In genomic region chr11:50269885-50270284, GRCm38 (mm10) we compare ENCODE assay signal across 22 mouse cellular contexts. TPM values are rescaled to one million over a fixed set of nuclear protein-coding genes. Genes with fewer than 3 reads are reported as not detected.
DNase-seq lines count a peak whose midpoint lies in the region; ATAC-seq lines count a peak whose summit lies in the region.
"Had no signal": no experiment of that assay in that cellular context is flagged by ENCODE, and none has a peak within 500 bp of the region (broad histone marks: within the 10 kb centered on the region; RNA-seq: fewer than 3 reads in every experiment).

No protein-coding gene starts in this region.

- H3K9ac ChIP-seq in forebrain, embryonic 11.5 days (ENCODE audit: low read length): no peak overlapping the region
- H3K9ac ChIP-seq in forebrain, embryonic 12.5 days: no peak overlapping the region
- no peak overlapping the region for H3K9ac ChIP-seq in hindbrain, embryonic 13.5 days
- H3K9ac ChIP-seq: embryonic facial prominence, embryonic 12.5 days had no signal

- H3K4me1 ChIP-seq in forebrain, embryonic 11.5 days (replicated peaks; ENCODE audit: control insufficient read depth, insufficient read depth, low read length): no peaks in the 10 kb centered on the region
- H3K4me1 ChIP-seq in forebrain, embryonic 12.5 days: no peaks in the 10 kb centered on the region
- 0 out of 2 replicates have a peak, but pooled peaks cover 3% of the 10 kb centered on the region for H3K4me1 ChIP-seq in hindbrain, embryonic 13.5 days (replicated peaks)
- no peaks in the 10 kb centered on the region for H3K4me1 ChIP-seq in hindbrain, embryonic 10.5 days (replicated peaks)
- H3K4me1 ChIP-seq: embryonic facial prominence, embryonic 10.5 days; embryonic facial prominence, embryonic 12.5 days had no signal

- ATAC-seq in forebrain, embryonic 11.5 days (replicated peaks; ENCODE audit: low FRiP score): no peak
- ATAC-seq in forebrain, embryonic 12.5 days (ENCODE audit: low FRiP score): no peak
- no peak for ATAC-seq in hindbrain, embryonic 13.5 days (ENCODE audit: low FRiP score)
- ATAC-seq: activated CD4-positive, CD25-positive, alpha-beta regulatory T cell, adult 4 months; CD4-positive, CD25-positive, alpha-beta regulatory T cell, adult 4 months; forebrain, embryonic 14.5 days; forebrain, embryonic 16.5 days; Patski had no signal

- H3K27me3 ChIP-seq in forebrain, embryonic 11.5 days (ENCODE audit: control insufficient read depth, insufficient read depth, low read length): no peaks in the 10 kb centered on the region
- H3K27me3 ChIP-seq in forebrain, embryonic 12.5 days: no peaks in the 10 kb centered on the region
- H3K27me3 ChIP-seq in hindbrain, embryonic 13.5 days: no peaks in the 10 kb centered on the region
- no peaks in the 10 kb centered on the region for H3K27me3 ChIP-seq in hindbrain, embryonic 10.5 days (ENCODE audit: insufficient read depth, poor library complexity, severe bottlenecking)
- H3K27me3 ChIP-seq: CH12.LX; embryonic facial prominence, embryonic 12.5 days; Patski had no signal

- H3K4me3 ChIP-seq in forebrain, embryonic 11.5 days (ENCODE audit: low read depth, low read length): no peak overlapping the region
- H3K4me3 ChIP-seq in forebrain, embryonic 12.5 days (replicated peaks): no peak overlapping the region
- no peak overlapping the region for H3K4me3 ChIP-seq in hindbrain, embryonic 13.5 days
- no peak overlapping the region for H3K4me3 ChIP-seq in hindbrain, embryonic 10.5 days
- H3K4me3 ChIP-seq: embryonic facial prominence, embryonic 10.5 days; embryonic facial prominence, embryonic 12.5 days; erythroblast, embryonic 14.5 days; forebrain, embryonic 10.5 days had no signal

- H3K27ac ChIP-seq in forebrain, embryonic 11.5 days (ENCODE audit: low read depth, low read length): no peak overlapping the region
- no peak overlapping the region for H3K27ac ChIP-seq in forebrain, embryonic 12.5 days
- 0 out of 2 replicates have a peak overlapping the region, but pooled peaks have one; percentile 23 for H3K27ac ChIP-seq in hindbrain, embryonic 13.5 days
- H3K27ac ChIP-seq in hindbrain, embryonic 10.5 days: no peak overlapping the region
- H3K27ac ChIP-seq: embryonic facial prominence, embryonic 10.5 days; embryonic facial prominence, embryonic 12.5 days; forebrain, embryonic 10.5 days had no signal

- H3K4me2 ChIP-seq in forebrain, embryonic 11.5 days (ENCODE audit: low read depth, low read length, severe bottlenecking): no peak overlapping the region
- no peak overlapping the region for H3K4me2 ChIP-seq in forebrain, embryonic 12.5 days
- H3K4me2 ChIP-seq in hindbrain, embryonic 13.5 days: no peak overlapping the region
- H3K4me2 ChIP-seq: embryonic facial prominence, embryonic 12.5 days had no signal

- peaks cover 6% of the 10 kb centered on the region for H3K36me3 ChIP-seq in forebrain, embryonic 11.5 days (ENCODE audit: control insufficient read depth, insufficient read depth, low read length)
- H3K36me3 ChIP-seq in forebrain, embryonic 12.5 days (replicated peaks): peaks cover 21% of the 10 kb centered on the region
- H3K36me3 ChIP-seq in hindbrain, embryonic 13.5 days: peaks cover 27% of the 10 kb centered on the region
- H3K36me3 ChIP-seq in hindbrain, embryonic 10.5 days: peaks cover 54% of the 10 kb centered on the region

- H3K9me3 ChIP-seq in forebrain, embryonic 11.5 days (ENCODE audit: control insufficient read depth, low read length): no peaks in the 10 kb centered on the region
- H3K9me3 ChIP-seq in forebrain, embryonic 12.5 days: no peaks in the 10 kb centered on the region
- H3K9me3 ChIP-seq in hindbrain, embryonic 13.5 days: no peaks in the 10 kb centered on the region
- H3K9me3 ChIP-seq in hindbrain, embryonic 10.5 days: no peaks in the 10 kb centered on the region
- H3K9me3 ChIP-seq: embryonic facial prominence, embryonic 10.5 days; embryonic facial prominence, embryonic 12.5 days; forebrain, embryonic 10.5 days; G1E had no signal

- peak; percentile 32 for DNase-seq in forebrain, embryonic 11.5 days (ENCODE audit: low spot score)
- no peak for DNase-seq in hindbrain, embryonic 10.5 days (ENCODE audit: low spot score)
- no peak for DNase-seq in adipocyte (ENCODE audit: low spot score)
- DNase-seq: adrenal gland, adult 2 months; adrenal gland, postnatal 25 days; cerebellum, adult 11-12 months; cerebellum, adult 2 months; cerebellum, adult 9-10 months; cerebellum, postnatal 25 days had no signal

- 93% methylated on average over 1 of the region's 1 CpGs for WGBS in forebrain, embryonic 11.5 days
- WGBS in forebrain, embryonic 12.5 days: 92% methylated on average over 1 of the region's 1 CpGs
- 100% methylated on average over 1 of the region's 1 CpGs for WGBS in hindbrain, embryonic 13.5 days
- whole genome bisulfite sequencing in hindbrain, embryonic 10.5 days: 86% methylated on average over 1 of the region's 1 CpGs

RNA-seq across cellular contexts. Expression of gene Maml1, which starts 22.2 kb away (rescaled TPM):
- polyA plus RNA-seq in forebrain, embryonic 11.5 days (2014; fragmentation: Nextera tagmentation; extraction: Ambion mirVana): 10.0 and 11.9 TPM in 2 replicates
- polyA plus RNA-seq in forebrain, embryonic 12.5 days (2016; fragmentation: Nextera tagmentation; extraction: Ambion mirVana): 5.5 and 5.9 TPM in 2 replicates
- 3.2 and 3.3 TPM in 2 replicates for polyA plus RNA-seq in hindbrain, embryonic 13.5 days (2015; fragmentation: Nextera tagmentation; extraction: Ambion mirVana)
- polyA plus RNA-seq in hindbrain, embryonic 10.5 days (2016; fragmentation: Nextera tagmentation; extraction: Ambion mirVana): 4.7 and 5.9 TPM in 2 replicates

RNA-seq across cellular contexts. Expression of gene Ltc4s, which starts 31.5 kb away (rescaled TPM):
- 0.51 and 0.81 TPM in 2 replicates for polyA plus RNA-seq in forebrain, embryonic 11.5 days (2014; fragmentation: Nextera tagmentation; extraction: Ambion mirVana)
- polyA plus RNA-seq in forebrain, embryonic 12.5 days (2016; fragmentation: Nextera tagmentation; extraction: Ambion mirVana): 0.60 and 0.69 TPM in 2 replicates
- polyA plus RNA-seq in hindbrain, embryonic 13.5 days (2015; fragmentation: Nextera tagmentation; extraction: Ambion mirVana): 1.4 and 2.3 TPM in 2 replicates
- 1.4 and 1.8 TPM in 2 replicates for polyA plus RNA-seq in hindbrain, embryonic 10.5 days (2016; fragmentation: Nextera tagmentation; extraction: Ambion mirVana)
- polyA plus RNA-seq: activated CD4-positive, CD25-positive, alpha-beta regulatory T cell, adult 4 months; CD4-positive, CD25-positive, alpha-beta regulatory T cell, adult 4 months; erythroblast, embryonic 14.5 days; G1E; Patski had no signal

RNA-seq across cellular contexts. Expression of gene Canx, which starts 55.6 kb away (rescaled TPM):
- polyA plus RNA-seq in forebrain, embryonic 11.5 days (2014; fragmentation: Nextera tagmentation; extraction: Ambion mirVana): 235 and 248 TPM in 2 replicates
- 287 and 298 TPM in 2 replicates for polyA plus RNA-seq in forebrain, embryonic 12.5 days (2016; fragmentation: Nextera tagmentation; extraction: Ambion mirVana)
- polyA plus RNA-seq in hindbrain, embryonic 13.5 days (2015; fragmentation: Nextera tagmentation; extraction: Ambion mirVana): 265 and 269 TPM in 2 replicates
- polyA plus RNA-seq in hindbrain, embryonic 10.5 days (2016; fragmentation: Nextera tagmentation; extraction: Ambion mirVana): 242 and 331 TPM in 2 replicates

RNA-seq across cellular contexts. Expression of gene Mgat4b, which starts 59.2 kb away (rescaled TPM):
- 24.2 and 30.9 TPM in 2 replicates for polyA plus RNA-seq in forebrain, embryonic 11.5 days (2014; fragmentation: Nextera tagmentation; extraction: Ambion mirVana)
- polyA plus RNA-seq in forebrain, embryonic 12.5 days (2016; fragmentation: Nextera tagmentation; extraction: Ambion mirVana): 31.6 and 40.3 TPM in 2 replicates
- 30.4 and 36.6 TPM in 2 replicates for polyA plus RNA-seq in hindbrain, embryonic 13.5 days (2015; fragmentation: Nextera tagmentation; extraction: Ambion mirVana)
- 21.5 and 29.9 TPM in 2 replicates for polyA plus RNA-seq in hindbrain, embryonic 10.5 days (2016; fragmentation: Nextera tagmentation; extraction: Ambion mirVana)

RNA-seq across cellular contexts. Expression of gene Sqstm1, which starts 59.3 kb away (rescaled TPM):
- polyA plus RNA-seq in forebrain, embryonic 11.5 days (2014; fragmentation: Nextera tagmentation; extraction: Ambion mirVana): 148 and 164 TPM in 2 replicates
- 165 and 169 TPM in 2 replicates for polyA plus RNA-seq in forebrain, embryonic 12.5 days (2016; fragmentation: Nextera tagmentation; extraction: Ambion mirVana)
- 318 and 320 TPM in 2 replicates for polyA plus RNA-seq in hindbrain, embryonic 13.5 days (2015; fragmentation: Nextera tagmentation; extraction: Ambion mirVana)
- 147 and 210 TPM in 2 replicates for polyA plus RNA-seq in hindbrain, embryonic 10.5 days (2016; fragmentation: Nextera tagmentation; extraction: Ambion mirVana)
